Mouse (Mus musculus): ENCODE measurements around the gene Pid1. TPM values are rescaled to one million over a fixed set of nuclear protein-coding genes. Genes with fewer than 3 reads are reported as not detected.
"Not testable (repeated sequence)": the region's sequence is repeated elsewhere in the genome, so short reads cannot be mapped to it uniquely, and the experiment has no call there.

Pid1 gene
- polyA plus RNA-seq, 1 experiment from 2014 or later, result 20.8 TPM

DNA sequence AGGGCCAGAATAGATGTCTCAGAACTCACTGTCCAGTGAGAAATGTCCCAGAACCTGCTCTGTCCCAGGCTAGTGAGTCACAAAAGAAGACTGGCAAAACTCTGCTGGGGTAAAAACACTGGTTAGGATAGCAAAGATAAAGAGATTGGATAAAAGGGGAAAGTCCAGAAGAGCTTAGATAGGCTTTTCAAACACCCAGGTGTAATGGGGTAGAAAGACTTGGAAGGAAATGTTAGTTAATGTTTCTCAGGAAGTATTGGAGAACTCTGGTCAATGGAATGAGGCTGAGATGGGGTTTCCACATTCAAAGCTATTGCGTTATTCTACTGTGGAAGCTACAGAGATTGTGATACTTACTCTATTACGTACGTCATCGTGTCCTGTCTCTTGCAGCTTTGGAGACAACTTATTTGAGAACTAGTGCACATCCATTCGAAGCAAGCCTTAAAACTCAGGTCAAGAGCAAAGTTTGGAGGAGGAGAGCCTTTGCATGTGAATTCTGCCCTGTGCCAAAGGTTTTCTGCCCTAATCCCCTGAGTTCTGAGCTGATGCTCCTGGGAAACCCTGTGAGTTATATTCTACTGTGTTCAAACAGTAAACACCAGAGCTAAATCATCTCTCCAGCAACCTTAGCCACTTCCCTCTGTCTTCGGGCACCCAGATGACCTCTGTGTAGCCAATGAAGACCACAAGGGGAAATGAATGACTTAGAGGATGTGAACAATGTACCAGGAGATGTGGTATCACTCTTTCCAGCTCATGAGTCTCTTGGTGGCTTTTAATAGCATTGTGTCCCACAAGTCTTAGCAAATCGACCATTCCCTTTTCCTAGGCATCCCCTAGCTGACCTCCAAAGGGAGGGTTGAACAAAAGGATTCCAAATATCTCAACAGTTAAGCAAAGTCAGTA lies 1.0 kb downstream of the Pid1 start:
- Histone ChIP-seq H3K9ac (ENCODE audit: low read depth, low read length) (no peak overlapping the region), H3K4me2 (ENCODE audit: low read depth, low read length) (peak overlapping the region; percentile 38; the same call in 1 of the 2 replicates), H3K9me3 (ENCODE audit: control insufficient read depth, low read length) (no peaks in the 10 kb centered on the region), H3K4me3 (ENCODE audit: low read length) (no peak overlapping the region), H3K27me3 (replicated peaks; ENCODE audit: control insufficient read depth, insufficient read depth, low read length) (no peaks in the 10 kb centered on the region), H3K36me3 (ENCODE audit: control insufficient read depth, insufficient read depth, low read length) (no peaks in the 10 kb centered on the region), H3K27ac (ENCODE audit: low read length) (peak overlapping the region; percentile 84), H3K4me1 (ENCODE audit: control insufficient read depth, insufficient read depth, low read length) (peaks cover 18% of the 10 kb centered on the region)
- 75% methylated on average over 7 of the region's 7 CpGs for WGBS
- ATAC-seq, result peak; percentile 76

DNA sequence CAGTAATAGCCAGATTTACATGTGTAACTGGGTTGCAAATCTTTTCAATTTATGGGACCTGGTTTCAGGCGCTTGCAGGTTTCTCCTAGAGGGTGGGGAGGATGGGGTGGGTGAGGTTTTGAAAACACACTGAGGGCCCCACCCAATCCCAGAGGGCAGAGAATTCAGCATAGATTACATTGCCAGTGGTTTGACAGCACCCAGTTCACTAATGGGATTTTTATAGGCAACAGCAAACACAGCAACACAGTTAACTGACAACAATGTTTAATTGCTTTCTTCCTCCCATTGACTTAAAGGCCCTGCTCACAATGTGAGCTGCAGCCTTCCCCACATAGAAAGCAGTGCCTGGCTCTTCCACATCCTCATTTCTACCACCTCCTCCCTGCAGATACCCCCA lies 1.8 kb downstream of the Pid1 start:
- Histone ChIP-seq H3K4me1 (ENCODE audit: control insufficient read depth, insufficient read depth, low read length) (peaks cover 15% of the 10 kb centered on the region), H3K4me2 (ENCODE audit: low read depth, low read length) (peak overlapping the region; percentile 38; the same call in 1 of the 2 replicates), H3K4me3 (ENCODE audit: low read length) (no peak overlapping the region), H3K9ac (ENCODE audit: low read depth, low read length) (no peak overlapping the region), H3K27ac (ENCODE audit: low read length) (peak overlapping the region; percentile 84), H3K27me3 (replicated peaks; ENCODE audit: control insufficient read depth, insufficient read depth, low read length) (no peaks in the 10 kb centered on the region), H3K9me3 (ENCODE audit: control insufficient read depth, low read length) (no peaks in the 10 kb centered on the region), H3K36me3 (ENCODE audit: control insufficient read depth, insufficient read depth, low read length) (no peaks in the 10 kb centered on the region)
- 39% methylated on average over 1 of the region's 1 CpGs for WGBS
- ATAC-seq, result peak; percentile 45

DNA sequence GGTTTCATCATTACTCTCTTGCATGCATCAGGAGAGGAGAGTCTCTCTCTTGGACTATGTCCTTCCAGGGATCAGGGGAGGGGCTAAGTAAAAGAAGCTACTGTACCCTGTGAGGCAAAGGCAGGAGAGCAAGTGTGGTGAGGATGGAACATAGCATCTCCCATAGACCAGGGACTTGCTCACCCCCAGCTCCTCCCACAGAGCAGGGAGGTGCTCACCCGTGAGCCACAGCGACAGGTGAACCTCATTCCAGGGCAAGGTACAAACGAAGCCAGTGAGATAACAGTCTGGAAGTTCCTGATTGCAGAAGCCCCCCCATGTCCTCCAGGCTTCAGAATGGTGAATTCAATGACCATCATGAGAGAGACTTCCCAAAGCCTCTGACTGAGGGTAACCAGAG lies 2.6 kb downstream of the Pid1 start:
- no peak overlapping the region for H3K27ac ChIP-seq (ENCODE audit: low read length)
- WGBS, result 56% methylated on average over 3 of the region's 3 CpGs
- ATAC-seq, result peak; percentile 86

DNA sequence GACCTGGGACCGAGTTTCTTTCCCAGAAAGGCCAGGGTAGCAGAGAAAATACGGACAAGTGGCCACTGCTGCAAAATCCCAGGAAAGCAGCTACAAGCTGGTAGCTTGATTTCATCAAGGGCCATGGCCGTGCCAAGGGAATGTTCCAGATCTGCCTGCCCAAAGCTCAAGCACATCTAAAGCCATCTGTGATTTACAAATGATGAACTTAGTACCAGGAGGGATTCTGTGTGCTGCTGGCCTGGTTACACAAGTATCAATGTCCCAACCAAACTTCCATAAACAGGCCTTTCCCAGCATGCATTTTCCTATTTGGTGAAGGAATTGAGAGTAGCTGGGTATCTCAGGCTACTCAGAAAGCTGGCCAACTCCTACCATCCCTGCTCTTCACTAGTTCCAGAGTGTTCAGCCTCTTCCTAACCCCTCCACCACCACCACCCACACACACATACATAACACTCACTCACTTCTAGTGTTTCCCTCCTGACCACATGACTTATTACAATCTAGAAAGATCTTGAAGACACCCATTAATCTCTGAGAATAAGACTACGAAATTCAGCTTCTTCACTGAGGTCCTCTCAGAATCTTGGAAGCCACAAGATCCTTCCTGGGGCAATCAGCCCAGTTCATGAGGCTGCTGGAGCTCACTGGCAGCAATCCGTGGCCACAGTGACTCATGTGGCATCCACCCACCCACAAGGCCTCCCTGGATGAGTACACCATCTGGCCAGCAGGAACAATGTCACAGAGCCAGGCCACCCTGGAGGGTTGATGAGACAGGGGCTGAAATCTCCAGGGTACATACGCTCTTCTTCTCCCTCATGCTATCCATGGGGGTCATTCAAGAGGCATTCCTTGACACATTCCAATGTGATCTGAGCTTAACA lies 4.1 kb downstream of the Pid1 start:
- peaks cover 12% of the 10 kb centered on the region for H3K4me1 ChIP-seq (ENCODE audit: control insufficient read depth, insufficient read depth, low read length)

More for the DNA sequence above, 2.6 kb downstream of the Pid1 start:
- H3K36me3 ChIP-seq (ENCODE audit: control insufficient read depth, insufficient read depth, low read length), result no peaks in the 10 kb centered on the region
- H3K9ac ChIP-seq (ENCODE audit: low read depth, low read length), result no peak overlapping the region
- no peak overlapping the region for H3K4me3 ChIP-seq (ENCODE audit: low read length)
- H3K4me2 ChIP-seq (ENCODE audit: low read depth, low read length), result no peak overlapping the region
- peaks cover 12% of the 10 kb centered on the region for H3K4me1 ChIP-seq (ENCODE audit: control insufficient read depth, insufficient read depth, low read length)
- H3K27me3 ChIP-seq (replicated peaks; ENCODE audit: control insufficient read depth, insufficient read depth, low read length), result no peaks in the 10 kb centered on the region
- H3K9me3 ChIP-seq (ENCODE audit: control insufficient read depth, low read length), result no peaks in the 10 kb centered on the region

DNA sequence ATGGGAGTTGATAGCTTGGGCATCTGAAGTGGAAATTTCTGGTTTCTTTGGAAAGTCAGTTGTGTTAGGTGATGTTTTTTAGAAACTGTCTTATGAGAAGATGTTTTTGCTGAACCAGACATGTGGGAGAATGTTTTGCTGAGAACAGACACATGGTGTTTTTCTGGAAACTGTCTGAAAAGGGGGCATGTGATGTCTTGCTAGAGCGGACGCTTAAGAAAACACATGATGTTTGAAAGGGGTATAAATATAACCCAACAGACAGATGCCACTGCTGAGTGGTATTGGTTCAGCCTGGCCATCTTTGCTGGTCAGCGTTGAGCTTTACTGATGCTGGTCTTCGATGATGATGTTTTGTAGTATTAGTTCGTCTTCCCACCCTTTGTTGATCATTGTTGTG lies 6.8 kb downstream of the Pid1 start:
- Histone ChIP-seq H3K27ac (ENCODE audit: low read length) (no peak overlapping the region), H3K9ac (ENCODE audit: low read depth, low read length) (no peak overlapping the region), H3K36me3 (ENCODE audit: control insufficient read depth, insufficient read depth, low read length) (no peaks in the 10 kb centered on the region), H3K9me3 (ENCODE audit: control insufficient read depth, low read length) (no peaks in the 10 kb centered on the region), H3K4me2 (ENCODE audit: low read depth, low read length) (no peak overlapping the region), H3K4me1 (ENCODE audit: control insufficient read depth, insufficient read depth, low read length) (peaks cover 4% of the 10 kb centered on the region; the same call in 1 of the 2 replicates), H3K27me3 (replicated peaks; ENCODE audit: control insufficient read depth, insufficient read depth, low read length) (no peaks in the 10 kb centered on the region), H3K4me3 (ENCODE audit: low read length) (no peak overlapping the region)
- 82% methylated on average over 5 of the region's 5 CpGs for WGBS
- ATAC-seq, result no peak

More for the DNA sequence above, 4.1 kb downstream of the Pid1 start:
- no peak for ATAC-seq
- H3K4me2 ChIP-seq (ENCODE audit: low read depth, low read length), result no peak overlapping the region
- WGBS, result 85% methylated on average over 6 of the region's 6 CpGs
- H3K9ac ChIP-seq (ENCODE audit: low read depth, low read length), result no peak overlapping the region
- H3K36me3 ChIP-seq (ENCODE audit: control insufficient read depth, insufficient read depth, low read length), result no peaks in the 10 kb centered on the region
- H3K9me3 ChIP-seq (ENCODE audit: control insufficient read depth, low read length), result no peaks in the 10 kb centered on the region
- no peak overlapping the region for H3K27ac ChIP-seq (ENCODE audit: low read length)
- no peaks in the 10 kb centered on the region for H3K27me3 ChIP-seq (replicated peaks; ENCODE audit: control insufficient read depth, insufficient read depth, low read length)
- no peak overlapping the region for H3K4me3 ChIP-seq (ENCODE audit: low read length)

DNA sequence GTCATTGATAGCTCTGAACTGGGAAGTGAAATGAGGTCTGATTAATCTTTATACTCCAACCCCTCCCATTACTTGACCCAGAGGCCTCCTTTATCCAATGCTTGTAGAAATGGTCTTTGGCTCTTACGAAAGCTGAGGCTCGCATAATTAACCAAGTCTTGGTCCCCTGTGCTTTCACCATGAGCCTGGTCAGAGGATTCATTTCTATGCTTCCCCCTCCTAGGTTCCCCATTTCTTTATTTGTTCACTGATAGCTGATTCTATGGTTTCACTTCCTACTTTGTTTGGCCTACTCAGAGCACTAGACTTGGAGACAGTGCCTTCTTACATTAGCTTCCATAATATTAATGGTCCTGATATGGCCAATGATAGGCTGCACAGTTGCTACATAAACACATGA lies 13.7 kb downstream of the Pid1 start:
- Histone ChIP-seq H3K4me1 (ENCODE audit: control insufficient read depth, insufficient read depth, low read length) (no peaks in the 10 kb centered on the region), H3K27ac (ENCODE audit: low read length) (peak overlapping the region; percentile 4; the same call in 1 of the 2 replicates), H3K36me3 (ENCODE audit: control insufficient read depth, insufficient read depth, low read length) (no peaks in the 10 kb centered on the region), H3K9ac (ENCODE audit: low read depth, low read length) (no peak overlapping the region), H3K4me3 (ENCODE audit: low read length) (no peak overlapping the region), H3K4me2 (ENCODE audit: low read depth, low read length) (no peak overlapping the region), H3K27me3 (replicated peaks; ENCODE audit: control insufficient read depth, insufficient read depth, low read length) (no peaks in the 10 kb centered on the region), H3K9me3 (ENCODE audit: control insufficient read depth, low read length) (no peaks in the 10 kb centered on the region)
- 68% methylated on average over 2 of the region's 2 CpGs for WGBS
- peak; percentile 43 for ATAC-seq

DNA sequence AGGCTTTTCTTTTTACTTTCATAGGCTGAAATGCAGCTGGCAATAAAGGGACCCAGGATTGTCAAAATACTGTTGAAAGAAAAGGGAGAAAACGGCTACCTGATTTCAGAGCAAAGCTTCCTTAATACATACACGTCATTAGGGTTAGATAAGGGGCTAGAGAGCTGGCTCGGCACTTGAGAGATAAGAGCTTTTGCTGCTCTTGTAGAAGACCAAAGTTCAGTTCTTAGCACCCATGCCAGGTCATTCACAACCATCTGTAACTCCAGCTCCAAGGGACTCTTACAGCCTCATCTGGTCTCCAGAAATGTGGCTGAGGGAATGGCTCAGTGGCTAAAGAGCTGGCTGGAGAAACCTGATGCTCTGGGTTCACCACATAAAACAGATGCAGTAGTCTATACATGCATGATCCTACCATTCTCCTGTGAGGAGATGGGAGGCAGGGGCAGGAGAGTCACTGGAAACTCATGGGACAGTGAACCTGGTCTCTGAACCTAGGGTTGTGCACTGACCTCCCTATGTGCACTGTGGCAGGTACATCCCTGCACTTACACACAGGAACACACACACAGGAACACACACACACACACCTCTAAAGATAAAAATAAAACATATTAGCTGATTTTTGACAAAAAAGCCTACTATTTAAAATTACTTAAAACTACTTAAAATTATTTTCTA lies 16.0 kb downstream of the Pid1 start:
- H3K27me3 ChIP-seq (replicated peaks; ENCODE audit: control insufficient read depth, insufficient read depth, low read length), result no peaks in the 10 kb centered on the region
- 45% methylated on average over 3 of the region's 3 CpGs for WGBS
- no peak overlapping the region for H3K4me3 ChIP-seq (ENCODE audit: low read length)
- H3K4me1 ChIP-seq (ENCODE audit: control insufficient read depth, insufficient read depth, low read length), result no peaks in the 10 kb centered on the region
- no peak overlapping the region for H3K4me2 ChIP-seq (ENCODE audit: low read depth, low read length)
- H3K27ac ChIP-seq (ENCODE audit: low read length), result peak overlapping the region; percentile 78; the same call in 1 of the 2 replicates
- no peaks in the 10 kb centered on the region for H3K36me3 ChIP-seq (ENCODE audit: control insufficient read depth, insufficient read depth, low read length)
- H3K9me3 ChIP-seq (ENCODE audit: control insufficient read depth, low read length), result no peaks in the 10 kb centered on the region
- H3K9ac ChIP-seq (ENCODE audit: low read depth, low read length), result no peak overlapping the region
- ATAC-seq, result peak; percentile 98

DNA sequence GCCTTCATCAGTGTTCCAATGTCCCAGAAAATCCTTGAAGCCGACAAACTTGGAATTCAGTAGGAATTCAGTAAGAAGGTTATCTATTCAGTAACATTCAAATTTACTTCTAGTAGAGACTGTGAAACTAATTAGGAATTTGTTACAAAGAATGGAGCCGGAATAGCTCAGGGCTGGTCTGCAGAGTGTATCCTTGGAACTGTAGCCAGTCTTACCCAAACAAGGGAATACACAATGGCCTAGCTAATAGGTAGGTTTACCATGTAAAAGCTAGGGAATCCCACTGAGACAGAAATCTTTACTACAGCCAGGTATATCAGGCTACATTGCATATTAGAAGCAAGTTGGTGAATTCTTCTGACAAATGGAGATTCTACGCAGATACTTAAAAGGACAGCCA lies 31.2 kb downstream of the Pid1 start:
- not testable (repeated sequence) for H3K4me1 ChIP-seq (ENCODE audit: control insufficient read depth, insufficient read depth, low read length); H3K9me3 ChIP-seq (ENCODE audit: control insufficient read depth, low read length); H3K4me3 ChIP-seq (ENCODE audit: low read length); H3K27me3 ChIP-seq (replicated peaks; ENCODE audit: control insufficient read depth, insufficient read depth, low read length); H3K4me2 ChIP-seq (ENCODE audit: low read depth, low read length); H3K36me3 ChIP-seq (ENCODE audit: control insufficient read depth, insufficient read depth, low read length); H3K9ac ChIP-seq (ENCODE audit: low read depth, low read length); ATAC-seq; H3K27ac ChIP-seq (ENCODE audit: low read length)
- WGBS, result 60% methylated on average over 3 of the region's 3 CpGs

GRCm38 (mm10) chr1:84331861-84332260 lies 32.1 kb downstream of the Pid1 start:
- H3K4me2 ChIP-seq (ENCODE audit: low read depth, low read length); ATAC-seq; H3K9me3 ChIP-seq (ENCODE audit: control insufficient read depth, low read length); H3K36me3 ChIP-seq (ENCODE audit: control insufficient read depth, insufficient read depth, low read length); H3K27me3 ChIP-seq (replicated peaks; ENCODE audit: control insufficient read depth, insufficient read depth, low read length); H3K4me1 ChIP-seq (ENCODE audit: control insufficient read depth, insufficient read depth, low read length); H3K9ac ChIP-seq (ENCODE audit: low read depth, low read length); H3K4me3 ChIP-seq (ENCODE audit: low read length); H3K27ac ChIP-seq (ENCODE audit: low read length): not testable (repeated sequence)
- 78% methylated on average over 12 of the region's 12 CpGs for WGBS
